Mouse (Mus musculus) thymus, adult 2 months (tissue): ENCODE results near the gene Ajuba.

ENCODE experiments used
- CTCF ChIP-seq: fragments of 200-500 bp; IDR thresholded peaks from 2 replicates; pipeline ENCODE4 v1.5.1; 2012; ENCODE audit warnings: mild to moderate bottlenecking, control low read depth, low read length, moderate library complexity, borderline replicate concordance; ENCODE audit not compliant: control insufficient read depth, poor library complexity, insufficient read depth; ENCODE audit errors: extremely low read depth
- POLR2A ChIP-seq: fragments of 200-500 bp; IDR thresholded peaks from 2 replicates; pipeline ENCODE4 v1.6.1; 2012; ENCODE audit warnings: mild to moderate bottlenecking, low read length, control low read depth, moderate library complexity; ENCODE audit not compliant: control insufficient read depth, poor library complexity, insufficient read depth; ENCODE audit errors: extremely low read depth

DNA sequence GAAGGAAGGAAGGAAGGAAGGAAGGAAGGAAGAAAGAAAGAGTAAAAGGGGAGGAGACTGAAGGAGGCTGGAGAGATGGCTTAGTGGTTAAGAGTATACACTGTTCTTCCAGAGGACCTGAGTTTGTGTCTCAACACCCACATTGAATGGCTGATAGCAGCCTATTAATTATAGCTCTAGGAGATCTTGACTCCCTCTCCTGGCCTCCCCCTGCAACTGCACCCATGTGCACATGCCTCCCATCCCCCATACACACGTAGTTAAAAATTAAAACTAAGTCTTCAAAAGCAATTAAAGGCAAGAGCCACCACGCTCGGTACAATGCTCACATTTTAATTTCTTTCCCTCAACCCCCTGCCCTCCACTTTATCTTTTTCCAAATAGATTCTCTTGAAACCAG, 16.7 kb upstream of the Ajuba start:
- TF ChIP-seq POLR2A = no peak
- TF ChIP-seq CTCF = no peak
